Mouse (Mus musculus) erythroblast, embryonic 14.5 days (primary cell): ENCODE measurements at regions not wholly inside any gene's neighbourhood (a gene's known extent, or its start where the extent isn't known, plus 50 kb on each side); places are given as distances from the start of the nearest gene placed in this dataset.
A peak's percentile ranks its signal among the peaks of the same experiment; 100 is the strongest.

Source experiments
- H3K27me3 ChIP-seq: 2 replicates; pipeline ENCODE4 v1.6.1; 2012; ENCODE audit warnings: inconsistent platforms; ENCODE audit not compliant: control insufficient read depth
- H3K36me3 ChIP-seq: 2 replicates; pipeline ENCODE4 v1.6.1; 2012; ENCODE audit warnings: mild to moderate bottlenecking, inconsistent platforms; ENCODE audit not compliant: control insufficient read depth
- H3K4me1 ChIP-seq: 2 replicates; pipeline ENCODE4 v1.6.1; 2012; ENCODE audit warnings: inconsistent platforms; ENCODE audit not compliant: control insufficient read depth
- H3K4me3 ChIP-seq: replicated peaks from 2 replicates; pipeline ENCODE3; 2012; ENCODE audit warnings: moderate library complexity, mild to moderate bottlenecking, inconsistent platforms
- H3K9me3 ChIP-seq: 2 replicates; pipeline ENCODE4 v1.6.1; 2012; ENCODE audit warnings: low read length, inconsistent platforms, mixed read lengths; ENCODE audit not compliant: control insufficient read depth
- GATA1 ChIP-seq: IDR thresholded peaks from 2 replicates; pipeline ENCODE4 v1.6.1; 2012; ENCODE audit warnings: low read length, inconsistent platforms, mixed read lengths
- TAL1 ChIP-seq: IDR thresholded peaks from 3 replicates; pipeline ENCODE4 v1.6.1; 2012; ENCODE audit warnings: low read length, inconsistent platforms, mixed read lengths

DNA sequence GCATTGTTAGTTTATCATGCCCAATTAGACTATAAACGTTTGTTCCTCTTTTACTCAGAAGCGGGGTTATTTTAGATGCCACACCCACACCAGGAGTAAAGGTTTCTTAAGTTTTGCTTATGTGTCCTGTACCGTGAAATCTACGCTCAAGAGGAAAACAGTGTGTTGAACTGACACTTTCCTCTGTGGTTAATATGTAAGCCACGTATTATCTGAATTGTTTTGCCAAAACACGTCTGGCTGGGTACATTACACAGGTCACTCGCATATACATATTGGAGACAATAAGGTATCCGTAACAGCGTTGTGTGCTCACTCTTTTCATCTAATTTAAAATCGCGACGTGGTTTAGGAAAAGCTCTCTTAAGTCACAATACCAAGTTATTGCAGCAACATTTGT lies 166.9 kb upstream of the Dcn start:
- no peak overlapping the region for H3K4me3 ChIP-seq
- H3K27me3 ChIP-seq = no peaks in the 10 kb centered on the region
- no peaks in the 10 kb centered on the region for H3K36me3 ChIP-seq
- no peak for TF ChIP-seq TAL1
- TF ChIP-seq GATA1 = no peak
- no peaks in the 10 kb centered on the region for H3K9me3 ChIP-seq
- peaks cover 5% of the 10 kb centered on the region for H3K4me1 ChIP-seq

DNA sequence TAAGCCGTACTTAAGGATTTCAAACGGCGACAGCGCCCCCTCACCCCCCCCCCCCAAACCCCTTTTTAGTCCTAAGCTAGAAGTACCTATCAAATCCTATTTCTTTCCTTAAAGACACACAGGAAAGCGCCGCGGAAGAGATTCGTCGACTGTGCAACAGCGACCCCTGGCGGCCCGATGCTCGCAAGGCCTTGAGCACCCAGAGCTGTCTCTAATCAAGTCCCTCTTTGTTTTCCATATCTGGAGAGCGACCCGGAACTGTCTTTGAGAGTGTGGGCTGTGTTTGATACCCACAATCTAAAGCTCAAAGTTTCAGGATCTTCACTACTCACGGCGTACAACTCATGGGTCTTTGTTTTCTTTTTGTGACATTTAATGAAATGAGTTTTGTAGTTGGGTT lies 166.4 kb upstream of the Dcn start:
- H3K27me3 ChIP-seq = no peaks in the 10 kb centered on the region
- H3K4me1 ChIP-seq = peaks cover 5% of the 10 kb centered on the region
- peak overlapping the region; percentile 48 for H3K4me3 ChIP-seq
- H3K9me3 ChIP-seq = no peaks in the 10 kb centered on the region
- no peaks in the 10 kb centered on the region for H3K36me3 ChIP-seq
- TF ChIP-seq TAL1 = no peak
- no peak for TF ChIP-seq GATA1

DNA sequence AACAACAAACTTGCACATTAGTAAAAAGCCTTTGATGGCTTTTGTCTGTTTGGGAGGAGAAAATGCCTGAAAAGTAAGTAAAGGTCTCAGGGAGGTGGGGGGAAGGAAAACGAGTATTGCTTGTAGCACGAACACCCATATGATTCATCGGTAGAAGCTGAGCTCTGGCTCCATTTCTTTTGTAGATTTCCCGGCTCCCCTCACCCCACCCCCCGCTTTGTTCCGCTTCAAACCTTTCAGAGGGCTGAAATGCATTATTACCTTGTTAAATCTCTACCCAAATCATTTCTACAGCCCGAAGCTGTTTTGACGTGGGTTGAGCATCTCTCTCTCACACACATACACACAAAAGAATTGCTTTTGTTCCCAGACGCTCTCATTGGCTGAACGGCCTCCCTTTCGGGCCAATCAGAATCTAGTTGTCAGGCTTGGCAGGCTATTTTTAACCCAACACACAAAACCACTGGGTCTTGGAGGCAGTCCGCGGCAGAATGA lies 166.0 kb upstream of the Dcn start:
- Histone ChIP-seq H3K4me1 (peaks cover 5% of the 10 kb centered on the region), H3K27me3 (no peaks in the 10 kb centered on the region), H3K4me3 (peak overlapping the region; percentile 48), H3K36me3 (no peaks in the 10 kb centered on the region), H3K9me3 (no peaks in the 10 kb centered on the region)
- TF ChIP-seq TAL1 (no peak), GATA1 (no peak)

DNA sequence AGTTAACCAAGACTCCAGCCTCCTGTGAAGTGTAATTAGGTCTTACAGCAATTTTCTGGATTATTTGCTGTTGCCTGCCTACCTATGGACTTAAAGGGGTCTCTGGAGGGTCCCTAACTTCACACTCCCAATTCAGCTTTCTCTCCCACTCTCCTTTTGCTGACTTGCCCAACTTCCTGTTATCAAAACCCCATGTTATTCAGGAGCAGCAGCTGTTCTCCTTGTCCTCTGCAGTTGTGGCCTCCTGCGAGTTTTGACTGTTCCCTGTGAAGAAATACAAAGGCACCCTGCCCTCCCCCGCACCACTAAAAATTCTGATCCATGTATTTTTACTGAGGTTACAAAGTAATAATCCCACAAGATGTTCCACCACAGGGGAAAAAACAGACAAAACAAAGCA lies 146.8 kb upstream of the Dcn start:
- Histone ChIP-seq H3K9me3 (no peaks in the 10 kb centered on the region), H3K4me1 (no peaks in the 10 kb centered on the region), H3K27me3 (no peaks in the 10 kb centered on the region), H3K36me3 (no peaks in the 10 kb centered on the region), H3K4me3 (no peak overlapping the region)
- TF ChIP-seq GATA1 = no peak
- no peak for TF ChIP-seq TAL1

DNA sequence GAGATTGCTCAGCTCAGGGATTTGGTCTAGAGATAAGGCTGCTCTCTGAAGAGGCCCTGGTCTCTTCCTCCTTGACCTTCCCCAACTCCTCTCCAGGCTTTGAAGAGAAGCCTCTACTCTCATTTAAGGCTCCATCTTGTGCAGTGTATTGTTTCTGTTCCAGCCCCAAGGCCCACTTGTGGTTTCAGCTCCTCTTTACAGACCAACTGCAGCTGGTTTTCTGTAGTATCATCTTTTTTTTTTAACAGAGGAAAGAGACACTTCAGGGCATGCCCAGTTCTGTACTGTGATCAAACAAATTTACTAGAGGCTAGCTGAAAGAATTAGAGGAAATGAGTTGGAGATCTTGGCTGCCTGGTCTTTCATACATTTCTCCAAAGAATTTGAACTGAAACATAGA lies 145.4 kb upstream of the Dcn start:
- no peaks in the 10 kb centered on the region for H3K27me3 ChIP-seq
- no peak overlapping the region for H3K4me3 ChIP-seq
- no peak for TF ChIP-seq GATA1
- TF ChIP-seq TAL1 = no peak
- no peaks in the 10 kb centered on the region for H3K36me3 ChIP-seq
- H3K9me3 ChIP-seq = no peaks in the 10 kb centered on the region
- no peaks in the 10 kb centered on the region for H3K4me1 ChIP-seq

DNA sequence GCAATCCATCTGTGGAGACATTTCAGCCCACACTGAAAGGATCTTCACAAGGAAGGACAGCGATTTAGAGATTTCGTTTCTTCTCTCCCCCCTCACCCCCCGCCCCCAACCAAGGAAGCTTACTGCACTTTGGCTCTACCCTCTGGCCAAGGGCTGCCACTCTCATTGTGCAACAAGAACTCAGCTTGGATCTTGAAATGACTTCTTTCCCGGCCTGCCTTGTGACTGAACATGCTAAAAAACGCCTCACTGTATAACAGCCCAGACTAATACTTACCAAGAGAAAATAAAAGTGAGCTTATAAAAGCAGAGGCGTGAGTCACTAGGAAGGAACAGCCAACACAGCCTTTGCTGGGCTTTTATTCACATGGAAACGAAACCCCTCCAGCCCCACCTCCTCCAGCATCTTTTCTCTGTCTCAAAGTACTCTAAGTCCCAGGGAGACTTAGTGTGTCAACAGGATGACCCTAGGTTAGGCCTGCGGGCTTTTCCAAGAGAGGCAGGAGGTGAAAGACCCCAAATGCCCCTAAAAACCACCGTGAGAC lies 144.7 kb upstream of the Dcn start:
- TF ChIP-seq GATA1 (no peak), TAL1 (no peak)
- no peak overlapping the region for H3K4me3 ChIP-seq

DNA sequence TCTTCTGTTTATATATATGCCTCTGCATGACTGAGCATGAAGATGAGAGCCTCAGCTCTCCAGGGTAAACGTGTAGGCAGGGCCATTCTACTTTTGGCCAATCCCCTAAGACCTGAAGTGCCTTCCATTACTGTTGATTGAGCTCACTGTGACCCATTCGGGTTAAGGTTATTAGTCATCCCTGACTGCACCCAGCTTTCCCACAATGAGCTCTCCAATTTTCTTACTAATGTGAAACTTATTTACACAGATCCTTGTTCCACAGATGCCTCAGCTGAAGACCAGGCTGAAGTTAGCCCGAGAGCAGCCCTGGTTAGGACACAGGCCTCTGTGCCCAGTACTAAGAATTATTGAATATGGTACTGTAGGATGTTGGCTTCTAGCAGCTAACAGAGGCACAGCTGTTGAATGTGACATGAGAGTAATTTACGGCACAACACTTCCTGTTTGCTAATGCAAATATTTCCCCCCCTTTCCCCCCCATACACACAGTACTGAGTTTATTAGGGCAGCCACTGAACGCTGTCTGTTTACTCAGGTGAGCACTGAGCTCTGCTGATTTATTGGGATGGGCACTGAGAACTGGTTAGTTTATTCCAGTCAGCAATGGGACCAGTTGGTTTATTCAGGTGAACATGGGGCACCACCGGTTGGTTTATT lies 141.2 kb upstream of the Dcn start:
- TF ChIP-seq TAL1 = no peak
- TF ChIP-seq GATA1 = no peak
- no peaks in the 10 kb centered on the region for H3K4me1 ChIP-seq

More for the DNA sequence above, 144.7 kb upstream of the Dcn start:
- H3K9me3 ChIP-seq = no peaks in the 10 kb centered on the region
- no peaks in the 10 kb centered on the region for H3K27me3 ChIP-seq
- H3K4me1 ChIP-seq = no peaks in the 10 kb centered on the region
- H3K36me3 ChIP-seq = no peaks in the 10 kb centered on the region

DNA sequence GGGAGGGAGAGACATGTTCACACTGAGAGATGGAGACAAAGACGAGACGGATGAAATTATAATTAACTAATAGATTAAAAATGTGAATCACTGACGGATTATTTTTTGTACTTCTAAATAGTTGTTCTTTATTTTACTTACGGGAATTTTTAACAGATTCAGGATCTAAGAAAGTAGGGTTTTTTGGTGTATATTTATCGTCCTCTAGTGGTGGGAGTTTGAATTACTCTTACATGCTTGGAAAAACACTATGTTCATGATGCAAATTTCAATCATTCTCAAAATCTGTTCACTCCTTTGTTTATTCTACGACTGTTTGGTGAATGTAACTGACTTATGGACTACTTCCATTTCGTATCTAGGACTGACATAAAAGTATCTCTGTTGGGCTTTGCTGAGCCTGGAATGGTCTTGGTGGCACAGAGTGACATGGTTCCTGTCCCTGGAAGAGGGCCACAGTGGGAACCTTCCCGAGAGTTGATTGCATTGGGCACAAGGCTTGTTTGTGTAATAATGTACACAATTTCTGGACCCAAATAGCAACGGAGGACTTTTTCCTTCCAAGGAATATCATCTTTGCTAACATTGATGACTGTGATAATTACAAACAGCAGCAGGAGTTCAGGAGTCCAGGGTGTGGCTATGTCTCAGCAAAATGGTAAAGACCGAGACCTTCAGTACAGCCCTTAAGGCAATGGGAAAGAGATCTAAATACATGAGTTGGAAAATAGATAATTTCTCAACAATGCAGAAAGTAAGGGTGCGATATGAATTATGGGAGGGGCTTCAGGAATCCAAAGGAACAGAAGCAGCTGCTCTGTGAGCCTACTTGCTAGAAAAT lies 139.3 kb upstream of the Dcn start:
- Histone ChIP-seq H3K27me3 (no peaks in the 10 kb centered on the region), H3K36me3 (no peaks in the 10 kb centered on the region)

More for the DNA sequence above, 141.2 kb upstream of the Dcn start:
- no peaks in the 10 kb centered on the region for H3K27me3 ChIP-seq
- no peaks in the 10 kb centered on the region for H3K36me3 ChIP-seq
- H3K4me3 ChIP-seq = no peak overlapping the region
- H3K9me3 ChIP-seq = no peaks in the 10 kb centered on the region

DNA sequence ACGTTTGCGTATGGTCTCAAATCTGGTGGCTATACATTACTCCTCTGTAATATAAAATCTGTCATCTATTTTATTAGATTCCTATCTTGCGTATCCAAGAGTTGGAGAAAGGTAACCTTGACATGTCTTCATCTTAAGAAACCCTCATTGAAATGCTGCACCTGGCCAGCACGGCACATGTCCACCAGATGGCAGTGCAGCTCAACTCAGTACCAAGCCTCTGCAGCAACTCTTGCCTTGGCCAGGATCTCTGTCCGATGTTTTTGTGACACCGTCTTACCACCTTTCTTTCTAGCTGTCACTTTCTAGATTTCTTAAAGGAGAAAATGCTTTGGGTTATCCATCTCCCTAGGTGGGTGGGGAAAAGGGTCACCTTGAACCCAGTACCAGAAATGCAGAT lies 134.1 kb upstream of the Dcn start:
- Histone ChIP-seq H3K4me3 (no peak overlapping the region), H3K4me1 (no peaks in the 10 kb centered on the region), H3K9me3 (no peaks in the 10 kb centered on the region), H3K27me3 (no peaks in the 10 kb centered on the region), H3K36me3 (no peaks in the 10 kb centered on the region)
- TF ChIP-seq TAL1 = no peak
- TF ChIP-seq GATA1 = no peak

More for the DNA sequence above, 139.3 kb upstream of the Dcn start:
- Histone ChIP-seq H3K4me1 (no peaks in the 10 kb centered on the region), H3K9me3 (no peaks in the 10 kb centered on the region), H3K4me3 (no peak overlapping the region)
- TF ChIP-seq TAL1 = no peak
- TF ChIP-seq GATA1 = no peak
